Mouse (Mus musculus) embryonic facial prominence, embryonic 11.5 days (tissue): Measurements from ENCODE around the gene Klhdc4. TPM values are rescaled to one million over a fixed set of nuclear protein-coding genes. Genes with fewer than 3 reads are reported as not detected.

Experiments
- ATAC-seq: fragments of 200-750 bp; cut with Nextera tagmentation; replicated peaks from 2 replicates; pipeline ENCODE4 v1.8.0; 2017; ENCODE audit warnings: low read depth; ENCODE audit not compliant: insufficient number of reproducible peaks, low FRiP score, low TSS enrichment
- DNase-seq: peaks from one replicate; pipeline ENCODE4 v3.0.0-alpha.2; 2015; ENCODE audit warnings: low spot score
- H3K27ac ChIP-seq: fragments of 300-500 bp; sonication (generic); replicated peaks from 2 replicates; pipeline ENCODE4 v1.5.1; 2014; ENCODE audit warnings: mild to moderate bottlenecking, low read depth, low read length, control low read depth
- H3K27me3 ChIP-seq: fragments of 300-500 bp; sonication (generic); 2 replicates; pipeline ENCODE4 v1.6.1; 2014; ENCODE audit warnings: mild to moderate bottlenecking, low read length, moderate library complexity, mixed read lengths; ENCODE audit not compliant: control insufficient read depth, insufficient read depth
- H3K36me3 ChIP-seq: fragments of 300-500 bp; sonication (generic); replicated peaks from 2 replicates; pipeline ENCODE4 v1.6.1; 2014; ENCODE audit warnings: low read depth, mild to moderate bottlenecking, low read length, moderate library complexity, mixed read lengths; ENCODE audit not compliant: control insufficient read depth, insufficient read depth
- H3K4me1 ChIP-seq: fragments of 300-500 bp; sonication (generic); 2 replicates; pipeline ENCODE4 v1.6.1; 2014; ENCODE audit warnings: low read length, mixed read lengths; ENCODE audit not compliant: control insufficient read depth, insufficient read depth
- H3K4me2 ChIP-seq: fragments of 300-500 bp; sonication (generic); 2 replicates; pipeline ENCODE4 v1.6.1; 2014; ENCODE audit warnings: low read depth, mild to moderate bottlenecking, control low read depth, low read length, moderate library complexity
- H3K4me3 ChIP-seq: fragments of 300-500 bp; sonication (generic); 2 replicates; pipeline ENCODE4 v1.5.1; 2014; ENCODE audit warnings: low read depth, low read length, control low read depth
- H3K9ac ChIP-seq: fragments of 300-500 bp; sonication (generic); replicated peaks from 2 replicates; pipeline ENCODE4 v1.6.1; 2014; ENCODE audit warnings: mild to moderate bottlenecking, control low read depth, low read length
- H3K9me3 ChIP-seq: fragments of 300-500 bp; sonication (generic); replicated peaks from 2 replicates; pipeline ENCODE4 v1.6.1; 2016; ENCODE audit warnings: mild to moderate bottlenecking, low read length, inconsistent platforms, mixed read lengths; ENCODE audit not compliant: control insufficient read depth
- WGBS: fragments of 180-500 bp; shearing (Covaris S2); extraction: QIAGEN DNeasy Blood & Tissue Kit; methylation state at CpG from one replicate; pipeline ENCODE4 v1.1.7; 2014; 5-methylcytosine and 5-hydroxymethylcytosine counted together
- polyA plus RNA-seq: library from polyadenylated mRNA; unstranded; fragments of >200 nt; fragmentation: Nextera tagmentation; extraction: Ambion mirVana; gene quantifications from 2 replicates; pipeline ENCODE4 v1.2.1, GENCODE M21; 2014

Gene Klhdc4
- polyA plus RNA-seq, 1 experiment from 2014 or later: 43.1 TPM

DNA sequence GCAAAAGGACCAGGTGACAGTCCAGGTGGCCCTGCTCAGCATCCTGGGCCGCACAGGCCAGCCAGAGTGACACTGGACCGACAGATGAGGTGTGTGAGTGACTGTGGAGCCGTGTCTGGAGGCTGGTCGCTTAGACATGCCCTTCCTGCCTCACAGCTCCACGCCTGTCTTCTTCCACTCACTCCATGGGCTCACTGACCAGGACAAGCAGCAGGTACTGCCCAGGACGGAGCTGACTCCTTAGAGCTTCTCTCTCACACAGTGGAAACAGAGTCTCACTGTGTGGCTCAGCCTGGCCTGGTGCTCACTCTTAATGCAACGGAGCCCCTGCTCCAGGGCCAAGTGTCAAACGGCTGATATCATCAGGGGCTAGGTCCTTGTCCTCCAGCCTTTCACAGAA, 33.9 kb downstream of the Klhdc4 start:
- DNase-seq: no peak
- peaks cover 2% of the 10 kb centered on the region for H3K36me3 ChIP-seq
- WGBS: 91% methylated on average over 8 of the region's 8 CpGs

DNA sequence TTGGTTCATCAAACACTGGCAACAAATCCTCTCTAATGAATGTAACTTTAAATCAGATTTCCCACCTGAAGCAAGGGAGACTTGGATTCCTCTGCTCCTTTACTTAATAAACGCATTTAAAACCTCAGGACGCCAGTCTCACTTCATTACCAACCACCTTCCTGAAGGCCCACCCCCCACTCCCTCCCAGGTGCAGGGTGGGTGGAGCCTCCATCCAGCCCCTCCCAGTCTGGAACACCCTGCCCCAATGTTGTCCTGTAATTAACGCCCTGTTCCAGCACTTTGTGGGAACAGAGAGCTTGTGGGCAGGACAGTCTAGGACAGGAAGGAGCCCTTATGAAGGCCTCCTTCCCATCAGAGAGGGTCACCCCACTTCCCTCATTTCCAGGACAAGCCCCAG, 35.2 kb downstream of the Klhdc4 start:
- no peaks in the 10 kb centered on the region for H3K27me3 ChIP-seq
- H3K27ac ChIP-seq: no peak overlapping the region
- WGBS: 58% methylated on average over 3 of the region's 3 CpGs
- H3K36me3 ChIP-seq: no peaks in the 10 kb centered on the region; the same call in 1 of the 2 replicates
- H3K9me3 ChIP-seq: no peaks in the 10 kb centered on the region
- no peak overlapping the region for H3K4me3 ChIP-seq
- no peak overlapping the region for H3K9ac ChIP-seq
- no peaks in the 10 kb centered on the region for H3K4me1 ChIP-seq
- ATAC-seq: no peak
- DNase-seq: no peak
- H3K4me2 ChIP-seq: no peak overlapping the region

More for the DNA sequence above, 33.9 kb downstream of the Klhdc4 start:
- no peaks in the 10 kb centered on the region for H3K4me1 ChIP-seq
- no peak overlapping the region for H3K27ac ChIP-seq
- H3K4me2 ChIP-seq: no peak overlapping the region
- H3K4me3 ChIP-seq: no peak overlapping the region
- no peak overlapping the region for H3K9ac ChIP-seq
- no peaks in the 10 kb centered on the region for H3K27me3 ChIP-seq
- ATAC-seq: no peak
- no peaks in the 10 kb centered on the region for H3K9me3 ChIP-seq

DNA sequence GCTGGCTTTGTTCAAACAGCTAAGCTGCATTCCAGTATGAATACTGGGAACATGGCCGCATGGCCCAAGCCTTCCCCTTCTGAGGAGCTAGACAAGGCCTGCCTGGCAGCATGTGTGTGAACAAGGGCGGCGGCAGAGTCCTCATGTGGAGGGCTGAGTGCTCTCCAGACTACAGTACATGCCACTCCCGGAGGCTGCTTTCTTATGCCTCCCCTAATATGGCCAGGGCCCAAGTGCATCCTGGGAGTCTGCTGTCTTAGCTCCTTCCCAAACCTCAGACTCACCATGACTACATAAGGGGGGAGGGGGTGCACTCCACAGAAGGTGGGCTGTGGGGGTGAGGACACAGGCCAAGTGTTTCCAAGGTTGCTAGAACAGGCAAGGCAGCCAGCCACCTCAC, 36.7 kb downstream of the Klhdc4 start:
- H3K27ac ChIP-seq: no peak overlapping the region
- H3K27me3 ChIP-seq: no peaks in the 10 kb centered on the region
- ATAC-seq (peak; percentile 50; the same call in 1 of the 2 replicates), DNase-seq (no peak)
- H3K36me3 ChIP-seq: no peaks in the 10 kb centered on the region; the same call in 1 of the 2 replicates
- H3K4me1 ChIP-seq: no peaks in the 10 kb centered on the region
- H3K9me3 ChIP-seq: no peaks in the 10 kb centered on the region
- H3K4me3 ChIP-seq: no peak overlapping the region
- H3K9ac ChIP-seq: no peak overlapping the region
- WGBS: 81% methylated on average over 4 of the region's 4 CpGs
- no peak overlapping the region for H3K4me2 ChIP-seq

DNA sequence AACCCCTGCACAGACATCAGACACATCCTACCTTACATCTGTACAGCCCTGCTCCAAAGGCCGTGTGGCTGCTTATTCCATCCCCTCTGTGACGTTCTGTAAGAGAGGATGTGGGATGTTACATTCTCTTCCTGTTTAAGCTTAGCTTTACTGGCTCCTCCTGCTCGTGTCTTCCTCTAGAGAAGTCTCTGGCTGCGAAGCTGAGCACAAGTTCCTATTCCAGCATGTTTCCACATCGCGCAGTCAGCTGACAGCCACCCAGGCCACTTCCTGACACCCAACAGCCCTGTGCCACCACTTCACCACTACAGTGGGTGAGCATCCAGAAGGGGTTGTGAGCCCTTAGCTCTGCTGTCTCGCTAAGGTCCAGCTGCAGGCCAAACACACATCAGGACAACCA, 37.2 kb downstream of the Klhdc4 start:
- WGBS: 84% methylated on average over 7 of the region's 7 CpGs
- Histone ChIP-seq H3K4me1 (no peaks in the 10 kb centered on the region), H3K9me3 (no peaks in the 10 kb centered on the region), H3K36me3 (no peaks in the 10 kb centered on the region; the same call in 1 of the 2 replicates), H3K27me3 (no peaks in the 10 kb centered on the region), H3K4me3 (no peak overlapping the region), H3K9ac (no peak overlapping the region), H3K27ac (no peak overlapping the region), H3K4me2 (no peak overlapping the region)
- DNase-seq (no peak), ATAC-seq (no peak)

DNA sequence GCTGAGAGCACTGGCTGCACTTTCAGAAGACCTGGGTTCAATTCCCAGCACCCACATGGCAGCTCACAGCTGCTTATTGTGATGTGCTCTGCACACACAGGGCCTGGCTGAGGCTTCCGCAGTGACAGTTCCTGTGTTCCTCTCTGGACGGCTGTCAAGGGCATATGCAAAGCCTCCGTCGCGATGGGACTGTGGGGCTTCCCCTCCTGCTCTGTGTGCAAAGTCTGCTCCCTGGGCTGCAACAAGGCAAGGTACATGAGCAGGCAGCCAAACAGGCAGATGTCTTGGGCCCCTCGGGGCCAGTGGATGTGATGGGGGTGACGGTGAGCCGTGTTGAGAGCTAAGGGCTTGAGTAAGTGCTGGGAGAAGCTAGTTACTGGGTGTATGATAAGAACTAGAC, 40.6 kb downstream of the Klhdc4 start:
- no peak overlapping the region for H3K27ac ChIP-seq
- no peak for ATAC-seq
- H3K9me3 ChIP-seq: no peaks in the 10 kb centered on the region
- H3K9ac ChIP-seq: no peak overlapping the region
- no peaks in the 10 kb centered on the region for H3K36me3 ChIP-seq
- no peaks in the 10 kb centered on the region for H3K4me1 ChIP-seq
- DNase-seq: no peak
- WGBS: 82% methylated on average over 8 of the region's 8 CpGs
- H3K4me3 ChIP-seq: no peak overlapping the region
- no peaks in the 10 kb centered on the region for H3K27me3 ChIP-seq
- H3K4me2 ChIP-seq: no peak overlapping the region

DNA sequence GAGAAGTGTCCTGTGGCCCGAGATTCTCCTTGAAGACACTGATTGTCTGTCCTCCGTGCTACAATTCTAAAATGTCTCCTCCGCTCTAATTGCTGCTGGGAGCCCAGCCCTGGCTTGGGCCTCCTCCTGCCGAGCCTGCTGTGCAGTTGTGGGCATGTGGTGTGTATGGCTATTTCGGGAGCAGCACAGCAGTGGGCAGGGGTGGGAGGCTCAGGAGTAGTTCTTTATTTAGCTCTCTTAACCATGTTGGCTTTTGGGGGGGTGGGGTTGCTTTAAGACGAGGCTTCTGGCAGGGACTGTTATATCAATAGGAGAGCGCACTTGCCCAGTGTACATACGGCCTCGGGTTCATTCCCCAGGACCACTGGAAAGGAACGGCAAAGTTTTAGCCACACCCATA, 42.8 kb downstream of the Klhdc4 start:
- Histone ChIP-seq H3K27me3 (no peaks in the 10 kb centered on the region), H3K9me3 (no peaks in the 10 kb centered on the region), H3K27ac (no peak overlapping the region), H3K4me3 (no peak overlapping the region), H3K4me1 (no peaks in the 10 kb centered on the region), H3K9ac (no peak overlapping the region; the same call in 1 of the 2 replicates), H3K4me2 (no peak overlapping the region), H3K36me3 (no peaks in the 10 kb centered on the region)
- 61% methylated on average over 10 of the region's 10 CpGs for WGBS
- ATAC-seq: no peak
- DNase-seq: no peak

DNA sequence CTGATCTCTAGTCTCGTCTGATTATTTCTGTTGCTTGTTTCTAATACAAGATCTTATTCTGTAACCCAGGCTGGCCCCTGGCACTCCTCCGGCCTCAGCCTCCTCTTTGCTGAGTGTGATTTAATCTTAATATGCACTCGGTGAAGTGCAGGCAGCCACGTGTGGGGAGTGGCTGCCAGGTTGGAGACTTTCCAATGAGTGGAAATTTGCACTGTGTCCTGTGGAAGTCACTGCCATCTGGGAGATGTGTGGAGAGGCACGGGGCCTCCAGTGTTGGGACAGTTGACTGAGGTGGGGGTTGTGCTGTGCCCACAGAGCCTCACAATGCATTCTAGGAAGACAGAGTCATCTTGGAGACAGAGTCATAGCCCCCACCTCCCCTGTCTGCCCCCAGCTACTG, 46.9 kb downstream of the Klhdc4 start:
- no peak overlapping the region for H3K4me2 ChIP-seq

DNA sequence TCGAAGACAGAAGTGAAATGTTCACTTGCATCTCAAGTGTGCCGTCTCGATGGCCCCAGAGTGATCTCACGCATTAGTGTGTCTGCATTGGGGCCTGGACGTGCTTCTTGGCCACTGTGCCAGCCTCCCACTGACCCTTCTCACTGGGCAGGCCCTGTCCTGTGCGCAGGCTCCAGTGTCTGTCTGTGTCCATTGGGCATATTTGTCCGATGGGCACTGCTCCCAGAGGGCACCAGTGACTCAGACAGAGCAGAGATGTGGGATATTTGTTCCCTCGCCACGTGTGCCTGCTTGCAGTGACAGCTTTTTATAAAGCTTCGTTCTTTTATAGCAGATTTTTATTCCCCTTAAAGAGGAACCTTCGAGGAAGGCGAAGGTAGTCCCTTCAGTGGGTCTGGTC, 55.5 kb downstream of the Klhdc4 start:
- WGBS: 89% methylated on average over 12 of the region's 12 CpGs
- H3K4me2 ChIP-seq: no peak overlapping the region
- H3K4me1 ChIP-seq: no peaks in the 10 kb centered on the region
- H3K9ac ChIP-seq: no peak overlapping the region
- ATAC-seq: no peak
- no peaks in the 10 kb centered on the region for H3K9me3 ChIP-seq
- DNase-seq: no peak
- H3K27ac ChIP-seq: no peak overlapping the region
- no peak overlapping the region for H3K4me3 ChIP-seq
- H3K36me3 ChIP-seq: no peaks in the 10 kb centered on the region
- no peaks in the 10 kb centered on the region for H3K27me3 ChIP-seq

More for the DNA sequence above, 46.9 kb downstream of the Klhdc4 start:
- no peak overlapping the region for H3K27ac ChIP-seq
- H3K4me3 ChIP-seq: no peak overlapping the region
- no peaks in the 10 kb centered on the region for H3K27me3 ChIP-seq
- DNase-seq (no peak), ATAC-seq (no peak)
- no peaks in the 10 kb centered on the region for H3K9me3 ChIP-seq
- WGBS: 75% methylated on average over 5 of the region's 5 CpGs
- no peak overlapping the region for H3K9ac ChIP-seq
- H3K4me1 ChIP-seq: no peaks in the 10 kb centered on the region
- H3K36me3 ChIP-seq: no peaks in the 10 kb centered on the region
